Mouse (Mus musculus): ENCODE results near the gene Scfd2.

DNA sequence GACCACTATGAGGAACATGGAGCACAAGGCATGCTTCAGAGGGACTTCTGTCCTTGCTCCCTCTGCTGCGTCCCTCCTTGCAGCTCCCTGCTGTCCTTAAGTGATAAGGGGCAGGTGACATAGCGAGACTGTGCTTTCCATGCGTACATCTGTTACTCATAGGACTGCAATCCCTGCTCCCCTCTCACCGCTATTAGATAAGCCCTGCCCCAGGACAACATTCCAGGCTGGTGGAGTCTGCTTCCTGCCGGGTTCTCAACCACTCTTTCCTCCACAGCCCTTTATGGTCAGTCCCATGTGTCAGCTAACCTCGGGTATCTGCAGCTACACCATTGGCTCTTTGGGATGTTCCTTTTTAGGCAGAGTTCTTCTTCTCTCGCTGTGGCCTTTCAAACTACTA lies 323.1 kb downstream of the Scfd2 start:
- TF ChIP-seq POLR2A (IDR thresholded peaks at IDR 0.05; ENCODE audit: low read depth, low read length) (no peak), CTCF (IDR thresholded peaks at IDR 0.05; ENCODE audit: extremely low read depth, insufficient read length, insufficient replicate concordance, low read depth, low read length) (no peak)

All from small intestine, adult 2 months (tissue).